Mouse (Mus musculus): Measurements from ENCODE around the gene Lyzl6. TPM values are rescaled to one million over a fixed set of nuclear protein-coding genes. Genes with fewer than 3 reads are reported as not detected.
"Not testable (repeated sequence)": the region's sequence is repeated elsewhere in the genome, so short reads cannot be mapped to it uniquely, and the experiment has no call there.

Lyzl6 gene
- polyA plus RNA-seq (2012; rRNA removed) (not detected in 2 replicates), polyA plus RNA-seq (2014; fragmentation: Nextera tagmentation; extraction: Ambion mirVana) (not detected in 2 replicates)

DNA sequence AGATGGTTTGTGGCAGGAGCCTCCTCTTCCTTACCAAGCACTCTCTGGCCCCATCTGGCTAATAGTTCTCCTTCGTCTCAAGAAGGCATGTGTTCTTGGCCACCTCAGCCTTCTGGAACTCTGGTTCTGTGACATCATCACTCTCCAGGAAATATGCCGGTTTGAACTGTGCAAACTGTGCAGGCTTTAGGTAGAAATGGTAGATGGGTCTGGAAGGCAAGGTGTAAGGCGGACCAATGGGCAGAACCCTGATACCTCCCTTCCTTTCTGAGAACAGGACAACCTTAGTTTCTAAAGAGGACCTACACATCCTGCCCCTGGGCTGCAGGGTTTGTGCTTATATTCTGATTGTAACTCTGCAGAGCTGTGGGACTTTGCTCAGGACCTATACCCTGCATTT is at the start of gene Lyzl6:
Lyzl6 (minus strand) TSS at position 101 of the 400 bp plus-strand sequence.
- TF ChIP-seq POLR2A (IDR thresholded peaks at IDR 0.05; ENCODE audit: borderline replicate concordance, extremely low read depth, insufficient read depth, insufficient read length) = no peak
- Histone ChIP-seq H3K27ac (replicated peaks; ENCODE audit: low read depth, low read length) (no peak within 1 kb of the TSS), H3K9me3 (ENCODE audit: control insufficient read depth, low read length) (no peaks in the 10 kb centered on the region), H3K27me3 (ENCODE audit: control insufficient read depth, insufficient read depth, low read length) (no peaks in the 10 kb centered on the region), H3K4me1 (ENCODE audit: control insufficient read depth, insufficient read depth, low read length) (no peaks in the 10 kb centered on the region), H3K9ac (ENCODE audit: low read depth, low read length, severe bottlenecking) (no peak within 1 kb of the TSS), H3K4me2 (replicated peaks; ENCODE audit: low read depth, low read length, severe bottlenecking) (no peak within 1 kb of the TSS), H3K4me3 (replicated peaks; ENCODE audit: low read length) (no peak within 1 kb of the TSS), H3K36me3 (ENCODE audit: control insufficient read depth, insufficient read depth, low read length) (no peaks in the 10 kb centered on the region)
- 73% methylated on average over 3 of the region's 3 CpGs for WGBS
- DNase-seq (ENCODE audit: low spot score) (no peak), ATAC-seq (ENCODE audit: low FRiP score, low read depth) (no peak)

DNA sequence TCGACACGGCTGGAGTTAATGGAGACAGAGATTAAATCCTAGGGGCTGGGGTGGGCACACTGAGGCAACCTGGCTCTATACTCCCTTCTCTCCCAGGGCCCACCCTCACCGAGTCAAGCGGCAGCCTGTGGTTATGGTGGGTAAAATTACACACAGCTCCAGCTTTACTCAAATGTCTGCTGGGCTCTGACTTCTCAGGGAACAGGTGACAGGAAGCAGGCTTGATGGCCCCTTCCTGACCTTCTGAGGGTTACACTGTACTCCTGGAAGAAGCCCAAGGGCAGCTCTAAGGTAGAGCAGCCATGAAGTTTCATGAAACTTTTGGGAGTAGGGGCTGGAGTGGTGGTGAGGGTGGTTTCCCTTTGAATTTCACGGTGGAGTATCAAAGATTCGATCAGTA is 48.0 kb upstream of the Lyzl6 start:
- Histone ChIP-seq H3K4me2 (replicated peaks; ENCODE audit: low read depth, low read length, severe bottlenecking) (no peak overlapping the region), H3K9ac (ENCODE audit: low read depth, low read length, severe bottlenecking) (no peak overlapping the region), H3K9me3 (ENCODE audit: control insufficient read depth, low read length) (no peaks in the 10 kb centered on the region), H3K27me3 (ENCODE audit: control insufficient read depth, insufficient read depth, low read length) (no peaks in the 10 kb centered on the region), H3K27ac (replicated peaks; ENCODE audit: low read depth, low read length) (no peak overlapping the region), H3K4me1 (ENCODE audit: control insufficient read depth, insufficient read depth, low read length) (no peaks in the 10 kb centered on the region), H3K4me3 (replicated peaks; ENCODE audit: low read length) (no peak overlapping the region), H3K36me3 (ENCODE audit: control insufficient read depth, insufficient read depth, low read length) (peaks cover 65% of the 10 kb centered on the region)
- DNase-seq (ENCODE audit: low spot score) (no peak), ATAC-seq (ENCODE audit: low FRiP score, low read depth) (no peak)
- no peak for TF ChIP-seq POLR2A (IDR thresholded peaks at IDR 0.05; ENCODE audit: borderline replicate concordance, extremely low read depth, insufficient read depth, insufficient read length)
- 74% methylated on average over 6 of the region's 6 CpGs for WGBS

DNA sequence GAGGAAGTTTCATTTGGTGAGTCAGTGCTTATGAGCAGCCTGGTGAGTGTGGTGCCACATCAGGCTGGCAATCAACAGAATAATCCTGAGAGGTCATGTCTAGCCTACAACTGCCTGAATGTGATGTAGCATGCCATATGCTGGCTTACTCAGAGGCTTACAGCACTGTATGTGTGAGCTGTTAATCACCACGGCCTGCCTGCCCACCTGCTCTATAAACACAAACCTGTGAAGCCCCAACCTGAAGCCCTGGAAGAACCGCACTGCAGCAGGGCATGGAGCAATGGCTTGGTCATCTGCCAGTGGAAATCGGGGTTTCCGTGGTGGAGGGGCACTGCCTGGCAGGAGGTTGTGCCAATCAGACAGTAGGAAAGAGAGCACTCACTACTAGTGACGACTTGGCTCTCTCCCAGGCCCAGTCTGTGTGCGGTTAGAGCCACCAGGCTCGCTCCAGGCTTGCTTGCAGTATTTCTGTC is 46.6 kb upstream of the Lyzl6 start:
- ATAC-seq (ENCODE audit: low FRiP score, low read depth) = no peak
- no peaks in the 10 kb centered on the region for H3K4me1 ChIP-seq (ENCODE audit: control insufficient read depth, insufficient read depth, low read length)
- H3K4me2 ChIP-seq (replicated peaks; ENCODE audit: low read depth, low read length, severe bottlenecking) = no peak overlapping the region
- H3K9ac ChIP-seq (ENCODE audit: low read depth, low read length, severe bottlenecking) = no peak overlapping the region
- no peak for DNase-seq (ENCODE audit: low spot score)
- peaks cover 79% of the 10 kb centered on the region for H3K36me3 ChIP-seq (ENCODE audit: control insufficient read depth, insufficient read depth, low read length)
- no peak overlapping the region for H3K27ac ChIP-seq (replicated peaks; ENCODE audit: low read depth, low read length)
- no peaks in the 10 kb centered on the region for H3K9me3 ChIP-seq (ENCODE audit: control insufficient read depth, low read length)
- WGBS = 84% methylated on average over 7 of the region's 7 CpGs
- no peak for TF ChIP-seq POLR2A (IDR thresholded peaks at IDR 0.05; ENCODE audit: borderline replicate concordance, extremely low read depth, insufficient read depth, insufficient read length)
- no peak overlapping the region for H3K4me3 ChIP-seq (replicated peaks; ENCODE audit: low read length)
- H3K27me3 ChIP-seq (ENCODE audit: control insufficient read depth, insufficient read depth, low read length) = no peaks in the 10 kb centered on the region

DNA sequence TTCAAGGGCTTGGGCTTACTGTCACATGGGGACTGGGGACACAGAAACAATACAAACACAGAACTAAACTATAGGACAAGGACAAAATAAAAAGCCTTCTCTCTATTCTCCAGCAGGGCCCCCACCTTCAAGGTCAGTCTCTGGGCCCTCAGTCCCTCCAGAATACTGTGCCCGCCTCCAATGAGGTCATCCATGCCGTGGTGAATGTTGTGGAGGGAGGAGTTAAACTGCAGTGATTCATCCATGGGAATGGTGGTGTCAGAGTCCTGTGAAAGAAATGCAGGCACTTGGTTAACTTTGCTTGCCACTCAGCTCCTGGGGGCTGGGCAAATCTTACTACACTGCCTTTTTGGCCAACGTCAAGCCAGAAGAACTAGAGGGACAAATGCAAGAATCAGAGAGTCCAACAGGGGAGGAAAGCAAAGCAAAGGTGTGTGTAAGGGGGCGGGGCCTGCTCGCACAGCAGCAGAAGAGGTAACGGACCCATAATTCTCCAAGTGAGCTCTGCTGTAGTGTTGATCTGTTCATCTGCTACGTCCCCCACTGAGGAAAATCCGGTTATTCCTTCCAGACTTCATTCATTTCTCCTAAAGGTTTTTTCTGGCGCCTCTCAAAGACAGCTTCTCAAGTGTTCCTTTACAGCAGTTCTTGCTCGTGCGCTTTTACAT is 45.1 kb upstream of the Lyzl6 start:
- Histone ChIP-seq H3K4me3 (replicated peaks; ENCODE audit: low read length) (no peak overlapping the region), H3K36me3 (ENCODE audit: control insufficient read depth, insufficient read depth, low read length) (peaks cover 91% of the 10 kb centered on the region), H3K9ac (ENCODE audit: low read depth, low read length, severe bottlenecking) (no peak overlapping the region), H3K27ac (replicated peaks; ENCODE audit: low read depth, low read length) (no peak overlapping the region), H3K4me2 (replicated peaks; ENCODE audit: low read depth, low read length, severe bottlenecking) (no peak overlapping the region), H3K9me3 (ENCODE audit: control insufficient read depth, low read length) (no peaks in the 10 kb centered on the region), H3K27me3 (ENCODE audit: control insufficient read depth, insufficient read depth, low read length) (no peaks in the 10 kb centered on the region), H3K4me1 (ENCODE audit: control insufficient read depth, insufficient read depth, low read length) (no peaks in the 10 kb centered on the region)
- no peak for TF ChIP-seq POLR2A (IDR thresholded peaks at IDR 0.05; ENCODE audit: borderline replicate concordance, extremely low read depth, insufficient read depth, insufficient read length)
- DNase-seq (ENCODE audit: low spot score) (no peak), ATAC-seq (ENCODE audit: low FRiP score, low read depth) (no peak)
- 85% methylated on average over 11 of the region's 11 CpGs for WGBS

GRCm38 (mm10) chr11:103677042-103677441 is 38.4 kb upstream of the Lyzl6 start:
- not testable (repeated sequence) for H3K4me2 ChIP-seq (replicated peaks; ENCODE audit: low read depth, low read length, severe bottlenecking); ATAC-seq (ENCODE audit: low FRiP score, low read depth); H3K4me1 ChIP-seq (ENCODE audit: control insufficient read depth, insufficient read depth, low read length); DNase-seq (ENCODE audit: low spot score); H3K9ac ChIP-seq (ENCODE audit: low read depth, low read length, severe bottlenecking); H3K27me3 ChIP-seq (ENCODE audit: control insufficient read depth, insufficient read depth, low read length); H3K4me3 ChIP-seq (replicated peaks; ENCODE audit: low read length); H3K9me3 ChIP-seq (ENCODE audit: control insufficient read depth, low read length); H3K27ac ChIP-seq (replicated peaks; ENCODE audit: low read depth, low read length)
- 48% methylated on average over 2 of the region's 2 CpGs for WGBS
- H3K36me3 ChIP-seq (ENCODE audit: control insufficient read depth, insufficient read depth, low read length) = peaks cover 49% of the 10 kb centered on the region
